Mouse (Mus musculus) liver, embryonic 12.5 days (tissue): ENCODE data around the gene Plekha1. TPM values are rescaled to one million over a fixed set of nuclear protein-coding genes. Genes with fewer than 3 reads are reported as not detected.

Source experiments
- ATAC-seq: fragments of 200-750 bp; cut with Nextera tagmentation; 2 replicates; pipeline ENCODE4 v1.8.0; 2017; ENCODE audit warnings: moderate number of reproducible peaks, mild to moderate bottlenecking, moderate library complexity
- H3K27ac ChIP-seq: fragments of 300-500 bp; sonication (generic); 2 replicates; pipeline ENCODE4 v1.5.1; 2016; ENCODE audit warnings: mild to moderate bottlenecking
- H3K27me3 ChIP-seq: fragments of 300-500 bp; sonication (generic); replicated peaks from 2 replicates; pipeline ENCODE4 v1.6.1; 2016; ENCODE audit warnings: mild to moderate bottlenecking, moderate library complexity
- H3K36me3 ChIP-seq: fragments of 300-500 bp; sonication (generic); 2 replicates; pipeline ENCODE4 v1.6.1; 2016; ENCODE audit warnings: mild to moderate bottlenecking, moderate library complexity
- H3K4me1 ChIP-seq: fragments of 300-500 bp; sonication (generic); 2 replicates; pipeline ENCODE4 v1.6.1; 2016
- H3K4me2 ChIP-seq: fragments of 300-500 bp; sonication (generic); 2 replicates; pipeline ENCODE4 v1.6.1; 2016; ENCODE audit warnings: mild to moderate bottlenecking, moderate library complexity
- H3K4me3 ChIP-seq: fragments of 300-500 bp; sonication (generic); 2 replicates; pipeline ENCODE4 v1.5.1; 2016; ENCODE audit warnings: mild to moderate bottlenecking, moderate library complexity
- H3K9ac ChIP-seq: fragments of 300-500 bp; sonication (generic); 2 replicates; pipeline ENCODE4 v1.6.1; 2016; ENCODE audit warnings: mild to moderate bottlenecking, moderate library complexity
- H3K9me3 ChIP-seq: fragments of 300-500 bp; sonication (generic); replicated peaks from 2 replicates; pipeline ENCODE4 v1.6.1; 2016; ENCODE audit warnings: mild to moderate bottlenecking, moderate library complexity
- WGBS: fragments of 180-500 bp; shearing (Covaris S2); methylation state at CpG from one replicate; pipeline ENCODE4 v1.1.7; 2016; ENCODE audit not compliant: insufficient replicate concordance; 5-methylcytosine and 5-hydroxymethylcytosine counted together
- polyA plus RNA-seq: library from polyadenylated mRNA; unstranded; fragments of >200 nt; fragmentation: Nextera tagmentation; extraction: Ambion mirVana; gene quantifications from 2 replicates; pipeline ENCODE4 v1.2.1, GENCODE M21; 2016

The Plekha1 gene
- 10.3 and 11.0 TPM in 2 replicates for polyA plus RNA-seq

DNA sequence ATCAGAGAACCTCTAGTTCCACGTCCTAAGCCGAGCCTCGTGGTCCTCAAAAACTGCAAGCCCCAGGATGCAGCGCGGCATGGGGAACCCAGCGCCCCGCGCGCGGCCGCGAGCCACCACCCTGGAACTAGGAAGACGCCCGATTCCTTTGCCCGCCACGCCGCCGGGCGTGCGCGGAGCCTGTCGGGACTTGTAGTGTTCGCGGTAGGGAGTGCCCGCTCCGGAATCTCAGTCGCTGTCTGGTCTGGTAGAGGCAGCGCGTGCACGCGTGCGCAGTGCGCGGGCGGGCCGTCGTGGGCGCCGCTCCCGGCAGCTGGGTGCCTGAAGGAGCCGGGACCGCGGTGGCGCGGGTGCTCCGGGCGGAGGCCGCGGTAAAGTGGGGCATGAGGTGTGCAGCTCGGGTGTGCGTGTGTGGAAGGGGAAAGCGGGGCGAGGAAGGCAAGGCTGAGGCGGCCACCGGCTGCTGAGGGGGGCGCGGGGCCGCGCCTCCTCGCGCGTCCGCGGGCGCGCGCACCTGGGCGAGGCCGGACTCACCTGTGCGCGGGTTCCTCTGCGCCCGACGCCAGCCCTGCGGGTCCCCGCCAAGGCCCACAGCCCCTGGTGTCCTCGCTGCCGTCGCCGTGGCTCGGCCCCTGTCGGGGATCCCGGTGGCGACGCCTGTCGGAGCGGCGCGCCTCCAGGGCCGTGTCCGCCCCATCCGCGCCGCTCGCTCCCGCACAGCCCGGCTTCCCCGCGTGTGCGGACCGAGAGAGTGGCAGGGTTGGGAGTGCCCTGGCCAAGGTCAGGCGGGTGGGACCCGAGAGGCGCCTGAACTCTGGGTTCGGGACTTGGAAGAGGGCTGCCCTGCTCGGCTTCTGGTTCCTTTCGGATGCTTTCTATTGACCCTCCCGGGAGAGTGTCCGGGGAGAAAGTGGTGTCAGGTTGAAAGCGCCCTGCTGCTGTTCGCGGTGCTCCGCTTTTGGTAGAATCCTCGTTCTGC, at the start of gene Plekha1:
Plekha1 (plus strand) TSS at position 144 of the 979 bp plus-strand sequence.
- Histone ChIP-seq H3K4me1 (peaks cover 5% of the 10 kb centered on the region; the same call in 1 of the 2 replicates), H3K27ac (peak within 1 kb of the TSS; percentile 40; the same call in 1 of the 2 replicates), H3K36me3 (no peaks in the 10 kb centered on the region), H3K4me3 (peak within 1 kb of the TSS; percentile 63), H3K9ac (peak within 1 kb of the TSS; percentile 63), H3K4me2 (peak within 1 kb of the TSS; percentile 78), H3K27me3 (peaks cover 52% of the 10 kb centered on the region), H3K9me3 (no peaks in the 10 kb centered on the region)
- peak; percentile 93 for ATAC-seq
- under 1% methylated on average over 109 of the region's 114 CpGs for WGBS

DNA sequence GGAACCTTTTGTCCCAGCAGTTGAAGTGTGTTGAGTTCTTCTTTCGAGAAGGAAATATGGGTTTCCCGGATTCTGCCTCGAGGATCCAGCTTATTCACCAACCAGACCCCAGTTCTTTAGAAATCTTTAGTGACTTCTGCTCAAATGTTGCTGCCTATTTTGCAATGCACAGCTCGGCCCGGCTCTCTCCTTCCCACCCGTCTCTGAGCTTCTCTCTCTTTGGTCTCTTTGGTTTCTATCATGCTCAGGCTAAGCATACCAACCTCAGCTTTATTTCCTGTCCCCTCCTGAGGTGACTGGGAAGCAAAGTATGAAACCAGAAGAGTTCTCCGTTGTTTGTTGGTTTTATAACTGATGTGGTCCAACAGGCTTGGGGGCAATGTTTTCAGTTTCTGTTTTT, 49.3 kb upstream of the Plekha1 start:
- no peak for ATAC-seq
- no peaks in the 10 kb centered on the region for H3K36me3 ChIP-seq
- H3K4me1 ChIP-seq, result no peaks in the 10 kb centered on the region
- H3K4me2 ChIP-seq, result no peak overlapping the region
- H3K9ac ChIP-seq, result no peak overlapping the region
- WGBS, result 62% methylated on average over 7 of the region's 7 CpGs
- no peaks in the 10 kb centered on the region for H3K9me3 ChIP-seq
- H3K27me3 ChIP-seq, result no peaks in the 10 kb centered on the region; the same call in 1 of the 2 replicates
- no peak overlapping the region for H3K4me3 ChIP-seq
- H3K27ac ChIP-seq, result no peak overlapping the region

DNA sequence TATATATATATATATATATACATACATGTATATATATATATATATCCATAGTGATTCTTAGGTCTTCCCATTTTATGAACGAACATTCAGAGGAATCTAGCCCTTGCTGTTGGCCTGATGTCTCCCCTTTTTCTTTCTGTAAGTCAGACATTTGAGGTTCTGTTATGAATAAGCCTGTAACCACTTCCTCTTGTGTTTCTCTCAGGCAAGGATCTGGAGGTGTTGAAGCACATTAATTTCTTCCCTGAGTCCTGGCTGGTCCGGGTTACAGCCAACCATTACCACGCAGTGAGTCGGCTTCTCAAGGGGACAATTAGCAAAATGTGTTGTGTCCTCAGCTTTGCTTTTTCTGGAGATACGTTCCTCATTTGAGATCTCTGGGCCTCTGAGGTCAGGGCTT, 46.7 kb upstream of the Plekha1 start:
- no peak overlapping the region for H3K4me3 ChIP-seq
- no peak overlapping the region for H3K27ac ChIP-seq
- H3K27me3 ChIP-seq, result peaks cover 1% of the 10 kb centered on the region; the same call in 1 of the 2 replicates
- H3K4me1 ChIP-seq, result no peaks in the 10 kb centered on the region
- no peaks in the 10 kb centered on the region for H3K9me3 ChIP-seq
- no peak for ATAC-seq
- no peak overlapping the region for H3K9ac ChIP-seq
- H3K36me3 ChIP-seq, result no peaks in the 10 kb centered on the region
- WGBS, result 40% methylated on average over 5 of the region's 5 CpGs
- no peak overlapping the region for H3K4me2 ChIP-seq

DNA sequence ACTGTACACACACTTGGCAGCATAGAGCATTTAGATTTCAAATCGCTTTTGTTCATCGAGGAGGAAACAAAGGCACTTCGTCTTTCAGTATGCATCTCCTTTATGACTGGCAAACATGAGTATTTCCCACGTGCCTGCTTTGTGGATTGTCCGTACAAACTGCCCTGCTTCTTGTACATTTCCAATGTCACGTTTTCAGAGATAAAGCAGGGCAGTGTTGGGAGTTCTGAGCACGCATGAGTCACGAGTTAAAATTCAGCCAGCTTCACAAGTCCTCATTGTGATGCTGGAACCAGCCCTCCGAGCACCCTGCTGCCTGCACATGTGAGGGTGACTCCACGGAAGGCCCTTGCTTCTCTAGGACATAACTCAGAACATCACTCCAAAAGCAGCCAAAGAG, 45.9 kb upstream of the Plekha1 start:
- no peak for ATAC-seq
- H3K9ac ChIP-seq, result no peak overlapping the region
- H3K27ac ChIP-seq, result no peak overlapping the region
- no peak overlapping the region for H3K4me2 ChIP-seq
- H3K4me1 ChIP-seq, result no peaks in the 10 kb centered on the region
- no peaks in the 10 kb centered on the region for H3K36me3 ChIP-seq
- no peak overlapping the region for H3K4me3 ChIP-seq
- no peaks in the 10 kb centered on the region for H3K9me3 ChIP-seq
- peaks cover 3% of the 10 kb centered on the region; the same call in 1 of the 2 replicates for H3K27me3 ChIP-seq
- 67% methylated on average over 10 of the region's 10 CpGs for WGBS

DNA sequence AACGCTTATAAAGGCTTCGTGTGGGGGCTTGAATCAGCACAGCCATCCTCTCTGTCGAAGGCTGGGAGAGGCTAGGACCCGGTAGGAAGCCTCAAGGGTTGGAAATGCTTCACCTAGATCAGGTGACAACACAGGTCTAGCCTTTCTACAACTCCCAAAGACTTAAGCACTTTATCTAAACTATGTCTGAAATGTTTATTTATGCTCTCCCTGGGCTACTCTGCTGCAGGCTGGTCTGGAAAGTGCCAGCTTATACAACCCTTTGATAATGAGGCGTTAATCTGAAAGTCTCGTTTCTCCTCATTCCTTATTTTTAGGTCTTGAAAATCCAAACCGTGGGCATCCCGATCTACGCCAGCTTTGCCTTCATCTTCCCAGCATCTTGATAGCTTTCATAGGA, 41.6 kb upstream of the Plekha1 start:
- H3K4me1 ChIP-seq, result no peaks in the 10 kb centered on the region
- no peak overlapping the region for H3K9ac ChIP-seq
- H3K27ac ChIP-seq, result no peak overlapping the region
- no peak overlapping the region for H3K4me3 ChIP-seq
- H3K36me3 ChIP-seq, result no peaks in the 10 kb centered on the region
- H3K9me3 ChIP-seq, result no peaks in the 10 kb centered on the region
- peaks cover 3% of the 10 kb centered on the region; the same call in 1 of the 2 replicates for H3K27me3 ChIP-seq
- H3K4me2 ChIP-seq, result no peak overlapping the region
- WGBS, result 52% methylated on average over 9 of the region's 9 CpGs
- ATAC-seq, result no peak

DNA sequence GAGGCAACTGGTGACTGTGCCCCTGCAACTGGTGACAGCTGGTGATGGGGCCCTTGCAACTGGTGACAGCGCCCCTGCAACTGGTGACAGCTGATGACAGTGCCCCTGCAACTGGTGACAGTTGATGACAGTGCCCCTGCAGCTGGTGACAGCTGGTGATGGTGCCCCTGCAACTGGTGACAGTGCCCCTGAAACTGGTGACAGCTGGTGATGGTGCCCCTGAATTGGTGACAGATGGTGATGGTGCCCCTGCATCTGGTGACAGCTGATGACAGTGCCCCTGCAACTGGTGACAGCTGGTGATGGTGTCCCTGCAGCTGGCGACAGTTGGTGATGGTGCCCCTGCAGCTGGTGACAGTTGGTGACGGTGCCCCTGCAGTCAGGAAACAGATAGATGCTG, 39.2 kb upstream of the Plekha1 start:
- Histone ChIP-seq H3K9ac (no peak overlapping the region), H3K4me3 (no peak overlapping the region), H3K9me3 (no peaks in the 10 kb centered on the region), H3K4me2 (no peak overlapping the region), H3K27ac (no peak overlapping the region), H3K36me3 (no peaks in the 10 kb centered on the region), H3K4me1 (no peaks in the 10 kb centered on the region), H3K27me3 (peaks cover 3% of the 10 kb centered on the region; the same call in 1 of the 2 replicates)
- no peak for ATAC-seq
- 53% methylated on average over 3 of the region's 3 CpGs for WGBS

DNA sequence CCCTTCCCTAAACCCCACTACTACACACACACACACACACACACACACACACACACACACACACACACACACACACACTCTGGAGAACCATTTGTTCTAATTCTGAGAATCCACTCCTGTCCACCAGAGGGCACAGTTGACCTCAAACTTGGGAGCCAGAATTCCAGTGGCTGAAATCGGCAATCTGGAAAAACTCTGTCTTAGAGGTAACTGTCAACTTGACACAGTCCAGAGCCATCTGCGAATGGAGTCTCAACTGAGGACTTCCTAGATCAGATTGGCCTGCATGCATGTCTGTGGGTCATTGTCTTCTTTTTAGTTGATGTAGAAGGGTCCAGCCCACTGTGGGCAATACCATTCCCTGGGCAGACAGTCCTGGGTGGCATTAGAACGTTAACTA, 38.1 kb upstream of the Plekha1 start:
- 48% methylated on average over 3 of the region's 3 CpGs for WGBS
- H3K27ac ChIP-seq, result no peak overlapping the region
- peaks cover 3% of the 10 kb centered on the region; the same call in 1 of the 2 replicates for H3K27me3 ChIP-seq
- no peak overlapping the region for H3K4me3 ChIP-seq
- no peak for ATAC-seq
- no peak overlapping the region for H3K4me2 ChIP-seq
- H3K9ac ChIP-seq, result no peak overlapping the region
- H3K9me3 ChIP-seq, result no peaks in the 10 kb centered on the region
- H3K36me3 ChIP-seq, result no peaks in the 10 kb centered on the region
- H3K4me1 ChIP-seq, result no peaks in the 10 kb centered on the region

DNA sequence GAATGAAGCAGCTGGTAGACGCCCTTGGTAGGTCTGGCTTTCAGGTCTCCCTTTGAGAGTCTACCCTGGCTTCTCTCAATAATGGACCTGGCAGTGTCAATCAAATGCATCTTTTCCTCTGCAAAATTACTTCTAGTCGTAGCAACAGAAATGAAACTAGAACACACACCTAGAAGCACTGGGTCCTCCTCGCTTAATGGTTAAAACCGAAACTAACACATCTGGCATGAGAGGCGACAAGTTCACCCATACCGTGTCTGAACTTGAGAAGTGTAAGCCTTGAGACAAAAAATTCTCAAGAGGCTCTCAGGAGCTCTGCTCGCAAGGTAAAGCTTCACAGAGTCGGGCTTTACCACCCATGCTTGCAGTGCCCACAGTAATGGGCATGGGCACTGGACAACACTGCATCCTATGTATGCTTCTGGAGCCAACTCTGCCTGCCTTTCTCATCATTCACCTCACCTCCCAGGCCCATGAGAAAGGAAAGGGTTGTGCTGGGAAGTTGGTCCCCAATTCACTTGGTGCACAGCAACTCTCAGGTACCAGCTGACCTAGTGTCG, 37.6 kb upstream of the Plekha1 start:
- Histone ChIP-seq H3K4me3 (no peak overlapping the region), H3K4me2 (no peak overlapping the region), H3K27ac (no peak overlapping the region), H3K4me1 (no peaks in the 10 kb centered on the region), H3K9ac (no peak overlapping the region), H3K36me3 (no peaks in the 10 kb centered on the region), H3K9me3 (no peaks in the 10 kb centered on the region), H3K27me3 (peaks cover 3% of the 10 kb centered on the region; the same call in 1 of the 2 replicates)
- no peak for ATAC-seq
- WGBS, result 72% methylated on average over 9 of the region's 9 CpGs

DNA sequence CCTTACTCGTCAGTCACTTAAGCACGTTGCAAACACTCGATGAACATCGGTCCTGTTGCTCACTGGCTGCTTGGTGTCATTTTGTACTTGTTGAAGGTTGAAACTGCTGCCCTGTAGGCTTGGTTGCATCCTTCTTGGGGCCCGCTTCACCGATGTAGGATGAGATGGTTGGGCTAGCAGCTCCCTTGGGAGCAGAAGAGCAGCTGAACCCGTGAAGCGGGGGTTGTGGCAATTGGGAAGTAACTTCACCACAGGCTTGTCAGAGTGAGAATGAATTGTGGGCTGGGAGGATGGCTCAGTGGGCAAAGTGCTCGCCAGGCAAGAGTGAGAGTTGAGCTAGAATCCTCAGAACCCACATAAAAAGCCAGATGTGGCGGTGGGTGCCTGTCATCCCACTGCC, 37.1 kb upstream of the Plekha1 start:
- H3K27ac ChIP-seq, result no peak overlapping the region
- ATAC-seq, result no peak
- H3K36me3 ChIP-seq, result no peaks in the 10 kb centered on the region
- no peak overlapping the region for H3K9ac ChIP-seq
- no peak overlapping the region for H3K4me3 ChIP-seq
- H3K27me3 ChIP-seq, result peaks cover 3% of the 10 kb centered on the region; the same call in 1 of the 2 replicates
- H3K4me2 ChIP-seq, result no peak overlapping the region
- no peaks in the 10 kb centered on the region for H3K4me1 ChIP-seq
- 60% methylated on average over 10 of the region's 10 CpGs for WGBS
- no peaks in the 10 kb centered on the region for H3K9me3 ChIP-seq

DNA sequence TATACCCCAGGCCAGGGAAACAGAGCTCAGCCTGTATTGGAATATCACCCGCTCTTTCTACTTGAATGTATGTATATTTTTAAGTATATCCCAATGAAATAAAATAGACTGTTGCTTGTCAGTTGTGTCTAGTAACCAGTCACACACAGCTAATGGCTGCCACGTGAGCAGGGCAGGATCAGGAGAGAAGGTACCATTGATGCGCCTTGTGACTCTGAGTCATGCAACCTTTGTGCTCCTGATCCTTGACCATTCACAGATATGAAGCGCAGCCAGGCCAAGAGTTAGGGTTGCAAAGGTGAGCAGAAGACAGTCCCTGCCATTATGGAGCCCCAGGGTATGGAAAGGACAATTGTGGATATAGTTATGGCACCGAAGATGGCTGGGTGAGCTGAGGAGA, 34.0 kb upstream of the Plekha1 start:
- H3K27me3 ChIP-seq, result peaks cover 7% of the 10 kb centered on the region
- H3K4me1 ChIP-seq, result 0 out of 2 replicates have a peak, but pooled peaks cover 3% of the 10 kb centered on the region
- WGBS, result 73% methylated on average over 5 of the region's 5 CpGs
- no peak overlapping the region for H3K9ac ChIP-seq
- ATAC-seq, result no peak
- no peak overlapping the region for H3K4me2 ChIP-seq
- H3K36me3 ChIP-seq, result no peaks in the 10 kb centered on the region
- no peaks in the 10 kb centered on the region for H3K9me3 ChIP-seq
- H3K4me3 ChIP-seq, result no peak overlapping the region
- no peak overlapping the region for H3K27ac ChIP-seq

DNA sequence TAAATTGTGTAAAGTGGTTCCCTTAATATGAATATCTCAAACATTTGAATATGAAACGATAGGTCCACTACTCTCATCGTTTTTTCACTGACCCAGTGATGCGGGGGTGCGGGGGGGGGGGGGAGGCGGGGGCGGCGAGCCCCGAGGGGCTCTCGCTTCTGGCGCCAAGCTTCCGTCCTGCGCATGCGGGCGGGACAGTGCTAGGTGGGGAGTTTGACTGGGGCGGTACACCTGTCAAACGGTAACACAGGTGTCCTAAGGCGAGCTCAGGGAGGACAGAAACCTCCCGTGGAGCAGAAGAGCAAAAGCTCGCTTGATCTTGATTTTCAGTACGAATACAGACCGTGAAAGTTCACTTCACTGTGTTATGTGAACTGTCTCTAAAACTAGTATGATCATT, 31.3 kb upstream of the Plekha1 start:
- H3K27ac ChIP-seq, result no peak overlapping the region
- H3K4me2 ChIP-seq, result peak overlapping the region; percentile 16; the same call in 1 of the 2 replicates
- 34% methylated on average over 21 of the region's 21 CpGs for WGBS

More for the DNA sequence above, 31.3 kb upstream of the Plekha1 start:
- Histone ChIP-seq H3K4me3 (no peak overlapping the region), H3K4me1 (0 out of 2 replicates have a peak, but pooled peaks cover 11% of the 10 kb centered on the region), H3K36me3 (no peaks in the 10 kb centered on the region), H3K9ac (no peak overlapping the region), H3K27me3 (peaks cover 7% of the 10 kb centered on the region), H3K9me3 (no peaks in the 10 kb centered on the region)
- ATAC-seq, result peak; percentile 99
